Mouse (Mus musculus) liver, postnatal 0 days (tissue): ENCODE measurements around the gene Capn3. TPM values are rescaled to one million over a fixed set of nuclear protein-coding genes. Genes with fewer than 3 reads are reported as not detected.

Source experiments
- ATAC-seq: fragments of 200-750 bp; cut with Nextera tagmentation; 2 replicates; pipeline ENCODE4 v1.8.0; 2017; ENCODE audit warnings: mild to moderate bottlenecking, moderate library complexity
- DNase-seq: peaks from one replicate; pipeline ENCODE4 v3.0.0-alpha.2; 2016
- H3K27ac ChIP-seq: fragments of 300-500 bp; sonication (generic); 2 replicates; pipeline ENCODE4 v1.5.1; 2014; ENCODE audit warnings: antibody characterized with exemption, moderate library complexity, mild to moderate bottlenecking, low read depth
- H3K27me3 ChIP-seq: fragments of 300-500 bp; sonication (generic); 2 replicates; pipeline ENCODE4 v1.6.1; 2014; ENCODE audit warnings: low read length, control low read depth, mixed read lengths; ENCODE audit not compliant: insufficient read depth
- H3K36me3 ChIP-seq: fragments of 300-500 bp; sonication (generic); replicated peaks from 2 replicates; pipeline ENCODE4 v1.6.1; 2014; ENCODE audit warnings: mild to moderate bottlenecking, control low read depth, low read length, moderate library complexity, mixed read lengths; ENCODE audit not compliant: insufficient read depth
- H3K4me1 ChIP-seq: fragments of 300-500 bp; sonication (generic); 2 replicates; pipeline ENCODE4 v1.6.1; 2014; ENCODE audit warnings: antibody characterized with exemption, mild to moderate bottlenecking, control low read depth; ENCODE audit not compliant: insufficient read depth
- H3K4me2 ChIP-seq: fragments of 300-500 bp; sonication (generic); 2 replicates; pipeline ENCODE4 v1.6.1; 2014; ENCODE audit warnings: low read depth, mild to moderate bottlenecking, low read length, moderate library complexity, mixed read lengths
- H3K4me3 ChIP-seq: fragments of 300-500 bp; sonication (generic); 2 replicates; pipeline ENCODE4 v1.5.1; 2014; ENCODE audit warnings: low read depth, low read length
- H3K9ac ChIP-seq: fragments of 300-500 bp; sonication (generic); replicated peaks from 2 replicates; pipeline ENCODE4 v1.6.1; 2014; ENCODE audit warnings: mild to moderate bottlenecking, moderate library complexity
- H3K9me3 ChIP-seq: fragments of 300-500 bp; sonication (generic); 2 replicates; pipeline ENCODE4 v1.6.1; 2016; ENCODE audit warnings: mild to moderate bottlenecking, control low read depth, low read length, mixed read lengths
- CTCF ChIP-seq: sonication (generic); IDR thresholded peaks from 2 replicates; pipeline ENCODE4 v1.5.1; 2016; ENCODE audit warnings: antibody characterized with exemption, low read depth
- EP300 ChIP-seq: IDR thresholded peaks from 2 replicates; pipeline ENCODE4 v1.6.1; 2016; ENCODE audit warnings: antibody characterized with exemption, low read depth, mild to moderate bottlenecking
- WGBS: fragments of 180-500 bp; shearing (Covaris S2); extraction: QIAGEN DNeasy Blood & Tissue Kit; methylation state at CpG from one replicate; pipeline ENCODE4 v1.1.7; 2014; ENCODE audit not compliant: insufficient replicate concordance; 5-methylcytosine and 5-hydroxymethylcytosine counted together
- polyA plus RNA-seq: library from polyadenylated mRNA; unstranded; fragments of >200 nt; fragmentation: Nextera tagmentation; extraction: Ambion mirVana; gene quantifications from 2 replicates; pipeline ENCODE4 v1.2.1, GENCODE M21; 2015

Gene Capn3
- polyA plus RNA-seq, 1 experiment from 2014 or later: 4.7 TPM

GRCm38 (mm10) chr2:120446373-120446772 is 9.4 kb upstream of the Capn3 start:
- peak overlapping the region; percentile 49; the same call in 1 of the 2 replicates for H3K27ac ChIP-seq
- TF ChIP-seq CTCF (no peak), EP300 (no peak)
- no peak overlapping the region for H3K9ac ChIP-seq
- 37% methylated on average over 10 of the region's 10 CpGs for WGBS
- 0 out of 2 replicates have a peak, but pooled peaks cover 4% of the 10 kb centered on the region for H3K36me3 ChIP-seq
- DNase-seq (peak; percentile 39), ATAC-seq (peak; percentile 90)
- no peaks in the 10 kb centered on the region for H3K4me1 ChIP-seq
- peak overlapping the region; percentile 24; the same call in 1 of the 2 replicates for H3K4me2 ChIP-seq
- H3K27me3 ChIP-seq: no peaks in the 10 kb centered on the region
- H3K9me3 ChIP-seq: no peaks in the 10 kb centered on the region
- no peak overlapping the region for H3K4me3 ChIP-seq

- H3K4me2 ChIP-seq: no peak overlapping the region
- no peak overlapping the region for H3K27ac ChIP-seq
- no peaks in the 10 kb centered on the region for H3K9me3 ChIP-seq
- no peak overlapping the region for H3K4me3 ChIP-seq
- TF ChIP-seq EP300 (no peak), CTCF (peak; percentile 45)
- no peaks in the 10 kb centered on the region for H3K4me1 ChIP-seq
- no peaks in the 10 kb centered on the region for H3K27me3 ChIP-seq
- no peak overlapping the region for H3K9ac ChIP-seq
- 88% methylated on average over 1 of the region's 1 CpGs for WGBS
- DNase-seq (no peak), ATAC-seq (no peak)
- H3K36me3 ChIP-seq: 0 out of 2 replicates have a peak, but pooled peaks cover 4% of the 10 kb centered on the region
These were observed 8.5 kb upstream of the Capn3 start for GRCm38 (mm10) chr2:120447306-120447705.

GRCm38 (mm10) chr2:120450724-120451123 is 5.1 kb upstream of the Capn3 start:
- Histone ChIP-seq H3K4me1 (no peaks in the 10 kb centered on the region), H3K4me2 (no peak overlapping the region), H3K4me3 (no peak overlapping the region), H3K27me3 (no peaks in the 10 kb centered on the region), H3K9me3 (no peaks in the 10 kb centered on the region), H3K27ac (no peak overlapping the region), H3K36me3 (peaks cover 8% of the 10 kb centered on the region; the same call in 1 of the 2 replicates), H3K9ac (no peak overlapping the region)
- 61% methylated on average over 6 of the region's 6 CpGs for WGBS
- TF ChIP-seq EP300 (no peak), CTCF (no peak)
- ATAC-seq (no peak), DNase-seq (no peak)

GRCm38 (mm10) chr2:120452600-120452999 is 3.2 kb upstream of the Capn3 start:
- no peaks in the 10 kb centered on the region for H3K9me3 ChIP-seq
- DNase-seq: no peak
- no peak for TF ChIP-seq CTCF
- TF ChIP-seq EP300: no peak

GRCm38 (mm10) chr2:120454987-120455386 is 832 bp upstream of the Capn3 start:
- Histone ChIP-seq H3K4me3 (no peak overlapping the region), H3K4me1 (no peaks in the 10 kb centered on the region), H3K36me3 (peaks cover 7% of the 10 kb centered on the region), H3K9me3 (no peaks in the 10 kb centered on the region), H3K27me3 (no peaks in the 10 kb centered on the region), H3K4me2 (no peak overlapping the region), H3K27ac (no peak overlapping the region), H3K9ac (no peak overlapping the region)
- ATAC-seq (no peak), DNase-seq (no peak)
- WGBS: 52% methylated on average over 2 of the region's 2 CpGs
- TF ChIP-seq CTCF (no peak), EP300 (no peak)

More at GRCm38 (mm10) chr2:120452600-120452999, 3.2 kb upstream of the Capn3 start:
- H3K4me1 ChIP-seq: no peaks in the 10 kb centered on the region
- H3K27me3 ChIP-seq: no peaks in the 10 kb centered on the region
- H3K4me3 ChIP-seq: no peak overlapping the region
- H3K27ac ChIP-seq: no peak overlapping the region
- WGBS: 78% methylated on average over 4 of the region's 4 CpGs
- H3K4me2 ChIP-seq: no peak overlapping the region
- ATAC-seq: no peak
- peaks cover 4% of the 10 kb centered on the region for H3K36me3 ChIP-seq
- H3K9ac ChIP-seq: no peak overlapping the region

- ATAC-seq: no peak
- no peak for DNase-seq
- no peaks in the 10 kb centered on the region for H3K9me3 ChIP-seq
- no peak overlapping the region for H3K4me3 ChIP-seq
- peaks cover 10% of the 10 kb centered on the region for H3K4me1 ChIP-seq
- no peak overlapping the region for H3K9ac ChIP-seq
- peaks cover 9% of the 10 kb centered on the region; the same call in 1 of the 2 replicates for H3K36me3 ChIP-seq
- 80% methylated on average over 4 of the region's 4 CpGs for WGBS
- no peak overlapping the region for H3K4me2 ChIP-seq
- H3K27me3 ChIP-seq: no peaks in the 10 kb centered on the region
- no peak overlapping the region for H3K27ac ChIP-seq
- TF ChIP-seq CTCF (no peak), EP300 (no peak)
These were observed 4.4 kb downstream of the Capn3 start for GRCm38 (mm10) chr2:120460216-120460615.
